Mouse (Mus musculus) neural tube, embryonic 13.5 days (tissue): ENCODE data around the gene Fuca2. TPM values are rescaled to one million over a fixed set of nuclear protein-coding genes. Genes with fewer than 3 reads are reported as not detected.
"Not testable (repeated sequence)": the region's sequence is repeated elsewhere in the genome, so short reads cannot be mapped to it uniquely, and the experiment has no call there.

ENCODE experiments used
- ATAC-seq: fragments of 200-750 bp; cut with Nextera tagmentation; 2 replicates; pipeline ENCODE4 v1.8.0; 2017; ENCODE audit warnings: low read depth, mild to moderate bottlenecking, moderate TSS enrichment, moderate library complexity
- H3K27ac ChIP-seq: fragments of 300-500 bp; sonication (generic); replicated peaks from 2 replicates; pipeline ENCODE4 v1.5.1; 2015; ENCODE audit warnings: moderate library complexity, mild to moderate bottlenecking, inconsistent platforms
- H3K27me3 ChIP-seq: fragments of 300-500 bp; sonication (generic); 2 replicates; pipeline ENCODE4 v1.6.1; 2015; ENCODE audit warnings: mild to moderate bottlenecking, inconsistent platforms
- H3K36me3 ChIP-seq: fragments of 300-500 bp; sonication (generic); 2 replicates; pipeline ENCODE4 v1.6.1; 2015; ENCODE audit warnings: mild to moderate bottlenecking, inconsistent platforms
- H3K4me1 ChIP-seq: fragments of 300-500 bp; sonication (generic); replicated peaks from 2 replicates; pipeline ENCODE4 v1.6.1; 2015; ENCODE audit warnings: inconsistent platforms
- H3K4me2 ChIP-seq: fragments of 300-500 bp; sonication (generic); 2 replicates; pipeline ENCODE4 v1.6.1; 2015; ENCODE audit warnings: inconsistent platforms, mild to moderate bottlenecking, moderate library complexity
- H3K4me3 ChIP-seq: fragments of 300-500 bp; sonication (generic); 2 replicates; pipeline ENCODE4 v1.5.1; 2015; ENCODE audit warnings: mild to moderate bottlenecking, inconsistent platforms
- H3K9ac ChIP-seq: fragments of 300-500 bp; sonication (generic); 2 replicates; pipeline ENCODE4 v1.6.1; 2015; ENCODE audit warnings: moderate library complexity, mild to moderate bottlenecking, inconsistent platforms
- H3K9me3 ChIP-seq: fragments of 300-500 bp; sonication (generic); 2 replicates; pipeline ENCODE4 v1.6.1; 2016; ENCODE audit warnings: inconsistent platforms
- WGBS: fragments of 180-500 bp; shearing (Covaris S2); methylation state at CpG from one replicate; pipeline ENCODE4 v1.1.7; 2015; 5-methylcytosine and 5-hydroxymethylcytosine counted together
- polyA plus RNA-seq: library from polyadenylated mRNA; unstranded; fragments of >200 nt; fragmentation: Nextera tagmentation; extraction: Ambion mirVana; gene quantifications from 2 replicates; pipeline ENCODE4 v1.2.1, GENCODE M21; 2015

The Fuca2 gene
- polyA plus RNA-seq, 1 experiment from 2014 or later: 37.7 TPM

- ATAC-seq: peak; percentile 43; the same call in 1 of the 2 replicates
- H3K27me3 ChIP-seq: no peaks in the 10 kb centered on the region
- H3K4me3 ChIP-seq: no peak overlapping the region
- no peaks in the 10 kb centered on the region for H3K9me3 ChIP-seq
- no peak overlapping the region for H3K27ac ChIP-seq
- H3K4me2 ChIP-seq: no peak overlapping the region
- no peaks in the 10 kb centered on the region for H3K36me3 ChIP-seq
- no peak overlapping the region for H3K9ac ChIP-seq
- 44% methylated on average over 4 of the region's 4 CpGs for WGBS
- peaks cover 3% of the 10 kb centered on the region; the same call in 1 of the 2 replicates for H3K4me1 ChIP-seq
These were observed 13.4 kb upstream of the Fuca2 start for GRCm38 (mm10) chr10:13485958-13486357.

- H3K4me2 ChIP-seq: no peak overlapping the region
- 92% methylated on average over 6 of the region's 6 CpGs for WGBS
- no peak for ATAC-seq
These were observed 9.7 kb upstream of the Fuca2 start for GRCm38 (mm10) chr10:13489671-13490070.

GRCm38 (mm10) chr10:13493978-13494686, 5.2 kb upstream of the Fuca2 start:
- 87% methylated on average over 9 of the region's 9 CpGs for WGBS
- no peaks in the 10 kb centered on the region for H3K4me1 ChIP-seq
- H3K9ac ChIP-seq: no peak overlapping the region
- no peaks in the 10 kb centered on the region for H3K36me3 ChIP-seq
- H3K27me3 ChIP-seq: no peaks in the 10 kb centered on the region
- H3K27ac ChIP-seq: no peak overlapping the region
- ATAC-seq: no peak
- H3K4me2 ChIP-seq: no peak overlapping the region
- no peaks in the 10 kb centered on the region for H3K9me3 ChIP-seq
- H3K4me3 ChIP-seq: no peak overlapping the region

More at GRCm38 (mm10) chr10:13489671-13490070, 9.7 kb upstream of the Fuca2 start:
- H3K9ac ChIP-seq: no peak overlapping the region
- no peaks in the 10 kb centered on the region for H3K27me3 ChIP-seq
- H3K36me3 ChIP-seq: no peaks in the 10 kb centered on the region
- peaks cover 3% of the 10 kb centered on the region; the same call in 1 of the 2 replicates for H3K4me1 ChIP-seq
- H3K9me3 ChIP-seq: no peaks in the 10 kb centered on the region
- H3K4me3 ChIP-seq: no peak overlapping the region
- no peak overlapping the region for H3K27ac ChIP-seq

- no peaks in the 10 kb centered on the region for H3K36me3 ChIP-seq
- H3K27me3 ChIP-seq: no peaks in the 10 kb centered on the region
- WGBS: 90% methylated on average over 3 of the region's 3 CpGs
- no peak for ATAC-seq
- H3K4me1 ChIP-seq: peaks cover 5% of the 10 kb centered on the region
- H3K27ac ChIP-seq: no peak overlapping the region
- no peaks in the 10 kb centered on the region for H3K9me3 ChIP-seq
- no peak overlapping the region for H3K9ac ChIP-seq
- no peak overlapping the region for H3K4me2 ChIP-seq
- no peak overlapping the region for H3K4me3 ChIP-seq
These were observed 3.0 kb upstream of the Fuca2 start for GRCm38 (mm10) chr10:13496315-13496714.

- peak overlapping the region; percentile 61 for H3K4me3 ChIP-seq
- no peak overlapping the region; the same call in 1 of the 2 replicates for H3K27ac ChIP-seq
- no peaks in the 10 kb centered on the region for H3K9me3 ChIP-seq
- peak overlapping the region; percentile 75 for H3K4me2 ChIP-seq
- peak overlapping the region; percentile 80; the same call in 1 of the 2 replicates for H3K9ac ChIP-seq
- peak; percentile 19; the same call in 1 of the 2 replicates for ATAC-seq
- 49% methylated on average over 9 of the region's 9 CpGs for WGBS
- peaks cover 12% of the 10 kb centered on the region for H3K4me1 ChIP-seq
- peaks cover 15% of the 10 kb centered on the region; the same call in 1 of the 2 replicates for H3K36me3 ChIP-seq
- H3K27me3 ChIP-seq: no peaks in the 10 kb centered on the region
These were observed 1.1 kb downstream of the Fuca2 start for GRCm38 (mm10) chr10:13500473-13500872.

- Histone ChIP-seq H3K4me2 (peak overlapping the region; percentile 75), H3K9me3 (no peaks in the 10 kb centered on the region), H3K9ac (peak overlapping the region; percentile 80), H3K4me3 (peak overlapping the region; percentile 61), H3K27me3 (no peaks in the 10 kb centered on the region), H3K36me3 (peaks cover 17% of the 10 kb centered on the region; the same call in 1 of the 2 replicates), H3K4me1 (peaks cover 12% of the 10 kb centered on the region), H3K27ac (no peak overlapping the region; the same call in 1 of the 2 replicates)
- WGBS: 0% methylated on average over 22 of the region's 30 CpGs
- ATAC-seq: peak; percentile 93
These were observed 1.7 kb downstream of the Fuca2 start for GRCm38 (mm10) chr10:13500938-13501496.

- not testable (repeated sequence) for H3K27me3 ChIP-seq
These were observed 2.2 kb downstream of the Fuca2 start for GRCm38 (mm10) chr10:13501533-13501932.

GRCm38 (mm10) chr10:13502371-13502770, 3.0 kb downstream of the Fuca2 start:
- Histone ChIP-seq H3K9ac (no peak overlapping the region), H3K4me3 (no peak overlapping the region), H3K4me1 (peaks cover 12% of the 10 kb centered on the region), H3K4me2 (no peak overlapping the region), H3K9me3 (no peaks in the 10 kb centered on the region), H3K36me3 (peaks cover 17% of the 10 kb centered on the region; the same call in 1 of the 2 replicates), H3K27ac (no peak overlapping the region), H3K27me3 (no peaks in the 10 kb centered on the region)
- WGBS: 88% methylated on average over 8 of the region's 8 CpGs
- no peak for ATAC-seq

More at GRCm38 (mm10) chr10:13501533-13501932, 2.2 kb downstream of the Fuca2 start:
- peaks cover 17% of the 10 kb centered on the region; the same call in 1 of the 2 replicates for H3K36me3 ChIP-seq
- H3K4me3 ChIP-seq: peak overlapping the region; percentile 61
- WGBS: 57% methylated on average over 4 of the region's 4 CpGs
- peak overlapping the region; percentile 75 for H3K4me2 ChIP-seq
- ATAC-seq: peak; percentile 60
- H3K27ac ChIP-seq, H3K9me3 ChIP-seq: not testable (repeated sequence)
- peaks cover 12% of the 10 kb centered on the region for H3K4me1 ChIP-seq
- peak overlapping the region; percentile 80 for H3K9ac ChIP-seq

GRCm38 (mm10) chr10:13521857-13522256, 22.5 kb downstream of the Fuca2 start:
- H3K4me1 ChIP-seq: no peaks in the 10 kb centered on the region
- H3K4me2 ChIP-seq: no peak overlapping the region
- WGBS: 87% methylated on average over 4 of the region's 4 CpGs
- H3K27ac ChIP-seq: no peak overlapping the region
- no peaks in the 10 kb centered on the region for H3K9me3 ChIP-seq
- no peaks in the 10 kb centered on the region for H3K27me3 ChIP-seq
- no peak overlapping the region for H3K9ac ChIP-seq
- H3K36me3 ChIP-seq: peaks cover 8% of the 10 kb centered on the region
- H3K4me3 ChIP-seq: no peak overlapping the region
- no peak for ATAC-seq

- WGBS: 90% methylated on average over 4 of the region's 4 CpGs
- ATAC-seq: no peak
- Histone ChIP-seq H3K9me3 (no peaks in the 10 kb centered on the region), H3K4me1 (no peaks in the 10 kb centered on the region), H3K4me3 (no peak overlapping the region), H3K36me3 (peaks cover 48% of the 10 kb centered on the region), H3K27ac (no peak overlapping the region), H3K9ac (no peak overlapping the region), H3K27me3 (no peaks in the 10 kb centered on the region), H3K4me2 (no peak overlapping the region)
These were observed 28.8 kb downstream of the Fuca2 start for GRCm38 (mm10) chr10:13528155-13528554.

- Histone ChIP-seq H3K4me3 (no peak overlapping the region), H3K9ac (no peak overlapping the region), H3K4me2 (no peak overlapping the region), H3K27me3 (no peaks in the 10 kb centered on the region), H3K27ac (no peak overlapping the region), H3K4me1 (no peaks in the 10 kb centered on the region), H3K36me3 (peaks cover 56% of the 10 kb centered on the region), H3K9me3 (no peaks in the 10 kb centered on the region)
- WGBS: 87% methylated on average over 3 of the region's 3 CpGs
- no peak for ATAC-seq
These were observed 35.4 kb downstream of the Fuca2 start for GRCm38 (mm10) chr10:13534751-13535150.

- Histone ChIP-seq H3K36me3 (peaks cover 46% of the 10 kb centered on the region), H3K27ac (no peak overlapping the region), H3K9me3 (no peaks in the 10 kb centered on the region), H3K4me3 (no peak overlapping the region), H3K9ac (no peak overlapping the region), H3K27me3 (no peaks in the 10 kb centered on the region), H3K4me2 (no peak overlapping the region), H3K4me1 (no peaks in the 10 kb centered on the region)
- no peak for ATAC-seq
- WGBS: 96% methylated on average over 7 of the region's 7 CpGs
These were observed 37.4 kb downstream of the Fuca2 start for GRCm38 (mm10) chr10:13536706-13537105.
